Mouse (Mus musculus): ENCODE measurements around the gene Ptpn5. TPM values are rescaled to one million over a fixed set of nuclear protein-coding genes. Genes with fewer than 3 reads are reported as not detected.

Ptpn5 gene
- polyA plus RNA-seq, 1 experiment from 2014 or later = 0.51 TPM

GRCm38 (mm10) chr7:47106949-47107348, 26.5 kb downstream of the Ptpn5 start:
- ATAC-seq (replicated peaks; ENCODE audit: low FRiP score, low read depth) (no peak), DNase-seq (ENCODE audit: low spot score) (no peak)
- Histone ChIP-seq H3K9ac (ENCODE audit: low read depth, low read length) (no peak overlapping the region), H3K4me1 (replicated peaks; ENCODE audit: insufficient read depth, low read length) (no peaks in the 10 kb centered on the region), H3K4me3 (replicated peaks; ENCODE audit: low read depth, low read length) (no peak overlapping the region), H3K36me3 (ENCODE audit: insufficient read depth, low read length) (no peaks in the 10 kb centered on the region), H3K4me2 (ENCODE audit: low read length) (no peak overlapping the region), H3K27me3 (ENCODE audit: insufficient read depth, low read length) (no peaks in the 10 kb centered on the region), H3K9me3 (replicated peaks; ENCODE audit: low read length) (no peaks in the 10 kb centered on the region), H3K27ac (no peak overlapping the region)
- no peak for TF ChIP-seq CTCF (IDR thresholded peaks at IDR 0.05; ENCODE audit: low read depth)

GRCm38 (mm10) chr7:47103671-47104414, 29.6 kb downstream of the Ptpn5 start:
- H3K4me3 ChIP-seq (replicated peaks; ENCODE audit: low read depth, low read length) = no peak overlapping the region
- H3K4me1 ChIP-seq (replicated peaks; ENCODE audit: insufficient read depth, low read length) = no peaks in the 10 kb centered on the region
- no peaks in the 10 kb centered on the region for H3K27me3 ChIP-seq (ENCODE audit: insufficient read depth, low read length)
- no peak overlapping the region for H3K4me2 ChIP-seq (ENCODE audit: low read length)
- 80% methylated on average over 1 of the region's 1 CpGs for whole genome bisulfite sequencing
- H3K9ac ChIP-seq (ENCODE audit: low read depth, low read length) = no peak overlapping the region
- no peak for DNase-seq (ENCODE audit: low spot score)
- no peak for TF ChIP-seq CTCF (IDR thresholded peaks at IDR 0.05; ENCODE audit: low read depth)
- no peaks in the 10 kb centered on the region for H3K9me3 ChIP-seq (replicated peaks; ENCODE audit: low read length)
- no peaks in the 10 kb centered on the region for H3K36me3 ChIP-seq (ENCODE audit: insufficient read depth, low read length)
- ATAC-seq (replicated peaks; ENCODE audit: low FRiP score, low read depth) = no peak
- H3K27ac ChIP-seq = no peak overlapping the region

GRCm38 (mm10) chr7:47102970-47103369, 30.5 kb downstream of the Ptpn5 start:
- H3K27me3 ChIP-seq (ENCODE audit: insufficient read depth, low read length) = no peaks in the 10 kb centered on the region
- H3K36me3 ChIP-seq (ENCODE audit: insufficient read depth, low read length) = no peaks in the 10 kb centered on the region
- WGBS = 39% methylated on average over 2 of the region's 2 CpGs
- ATAC-seq (replicated peaks; ENCODE audit: low FRiP score, low read depth) = no peak
- no peaks in the 10 kb centered on the region for H3K9me3 ChIP-seq (replicated peaks; ENCODE audit: low read length)
- no peak for DNase-seq (ENCODE audit: low spot score)
- no peak for TF ChIP-seq CTCF (IDR thresholded peaks at IDR 0.05; ENCODE audit: low read depth)
- no peak overlapping the region for H3K27ac ChIP-seq
- no peaks in the 10 kb centered on the region for H3K4me1 ChIP-seq (replicated peaks; ENCODE audit: insufficient read depth, low read length)
- no peak overlapping the region for H3K4me3 ChIP-seq (replicated peaks; ENCODE audit: low read depth, low read length)
- H3K9ac ChIP-seq (ENCODE audit: low read depth, low read length) = no peak overlapping the region
- no peak overlapping the region for H3K4me2 ChIP-seq (ENCODE audit: low read length)

- Histone ChIP-seq H3K27me3 (ENCODE audit: insufficient read depth, low read length) (no peaks in the 10 kb centered on the region), H3K4me3 (replicated peaks; ENCODE audit: low read depth, low read length) (no peak overlapping the region), H3K36me3 (ENCODE audit: insufficient read depth, low read length) (no peaks in the 10 kb centered on the region), H3K27ac (no peak overlapping the region), H3K9me3 (replicated peaks; ENCODE audit: low read length) (no peaks in the 10 kb centered on the region), H3K9ac (ENCODE audit: low read depth, low read length) (no peak overlapping the region), H3K4me1 (replicated peaks; ENCODE audit: insufficient read depth, low read length) (no peaks in the 10 kb centered on the region), H3K4me2 (ENCODE audit: low read length) (no peak overlapping the region)
- TF ChIP-seq CTCF (IDR thresholded peaks at IDR 0.05; ENCODE audit: low read depth) = no peak
- ATAC-seq (replicated peaks; ENCODE audit: low FRiP score, low read depth) (no peak), DNase-seq (ENCODE audit: low spot score) (no peak)
- WGBS = 64% methylated on average over 6 of the region's 6 CpGs
Observed at GRCm38 (mm10) chr7:47100615-47101014, 32.9 kb downstream of the Ptpn5 start.

- H3K27me3 ChIP-seq (ENCODE audit: insufficient read depth, low read length) = no peaks in the 10 kb centered on the region
- TF ChIP-seq CTCF (IDR thresholded peaks at IDR 0.05; ENCODE audit: low read depth) = no peak
- ATAC-seq (replicated peaks; ENCODE audit: low FRiP score, low read depth) (no peak), DNase-seq (ENCODE audit: low spot score) (no peak)
- 82% methylated on average over 7 of the region's 7 CpGs for WGBS
- H3K4me3 ChIP-seq (replicated peaks; ENCODE audit: low read depth, low read length) = no peak overlapping the region
- no peaks in the 10 kb centered on the region for H3K4me1 ChIP-seq (replicated peaks; ENCODE audit: insufficient read depth, low read length)
- H3K4me2 ChIP-seq (ENCODE audit: low read length) = no peak overlapping the region
- no peaks in the 10 kb centered on the region for H3K9me3 ChIP-seq (replicated peaks; ENCODE audit: low read length)
- no peak overlapping the region for H3K27ac ChIP-seq
- H3K9ac ChIP-seq (ENCODE audit: low read depth, low read length) = no peak overlapping the region
- no peaks in the 10 kb centered on the region for H3K36me3 ChIP-seq (ENCODE audit: insufficient read depth, low read length)
Observed at GRCm38 (mm10) chr7:47099306-47099705, 34.2 kb downstream of the Ptpn5 start.

GRCm38 (mm10) chr7:47098044-47098443, 35.4 kb downstream of the Ptpn5 start:
- no peaks in the 10 kb centered on the region for H3K36me3 ChIP-seq (ENCODE audit: insufficient read depth, low read length)
- 64% methylated on average over 7 of the region's 7 CpGs for WGBS

GRCm38 (mm10) chr7:47094969-47095368, 38.5 kb downstream of the Ptpn5 start:
- TF ChIP-seq CTCF (IDR thresholded peaks at IDR 0.05; ENCODE audit: low read depth) = no peak
- DNase-seq (ENCODE audit: low spot score) (no peak), ATAC-seq (replicated peaks; ENCODE audit: low FRiP score, low read depth) (no peak)
- 60% methylated on average over 2 of the region's 2 CpGs for WGBS
- H3K9ac ChIP-seq (ENCODE audit: low read depth, low read length) = no peak overlapping the region
- no peak overlapping the region for H3K4me2 ChIP-seq (ENCODE audit: low read length)
- H3K4me3 ChIP-seq (replicated peaks; ENCODE audit: low read depth, low read length) = no peak overlapping the region
- H3K36me3 ChIP-seq (ENCODE audit: insufficient read depth, low read length) = no peaks in the 10 kb centered on the region
- no peaks in the 10 kb centered on the region for H3K4me1 ChIP-seq (replicated peaks; ENCODE audit: insufficient read depth, low read length)
- H3K27me3 ChIP-seq (ENCODE audit: insufficient read depth, low read length) = no peaks in the 10 kb centered on the region
- H3K27ac ChIP-seq = no peak overlapping the region
- H3K9me3 ChIP-seq (replicated peaks; ENCODE audit: low read length) = no peaks in the 10 kb centered on the region

More at GRCm38 (mm10) chr7:47098044-47098443, 35.4 kb downstream of the Ptpn5 start:
- H3K4me2 ChIP-seq (ENCODE audit: low read length) = no peak overlapping the region
- H3K27ac ChIP-seq = no peak overlapping the region
- H3K9ac ChIP-seq (ENCODE audit: low read depth, low read length) = no peak overlapping the region
- H3K9me3 ChIP-seq (replicated peaks; ENCODE audit: low read length) = no peaks in the 10 kb centered on the region
- H3K27me3 ChIP-seq (ENCODE audit: insufficient read depth, low read length) = no peaks in the 10 kb centered on the region
- H3K4me1 ChIP-seq (replicated peaks; ENCODE audit: insufficient read depth, low read length) = no peaks in the 10 kb centered on the region
- ATAC-seq (replicated peaks; ENCODE audit: low FRiP score, low read depth) (no peak), DNase-seq (ENCODE audit: low spot score) (no peak)
- TF ChIP-seq CTCF (IDR thresholded peaks at IDR 0.05; ENCODE audit: low read depth) = peak; percentile 11; the same call in 1 of the 2 replicates
- H3K4me3 ChIP-seq (replicated peaks; ENCODE audit: low read depth, low read length) = no peak overlapping the region
